In genomic region chr7:35035565-35035964, GRCm38 (mm10) we compare ENCODE assay signal across 11 mouse cellular contexts. TPM values are rescaled to one million over a fixed set of nuclear protein-coding genes. Genes with fewer than 3 reads are reported as not detected.
A peak's percentile ranks its signal among the peaks of the same experiment; 100 is the strongest.
DNase-seq lines count a peak whose midpoint lies in the region; ATAC-seq and TF ChIP-seq lines count a peak whose summit lies in the region.
"Had no signal": no experiment of that assay in that cellular context is flagged by ENCODE, and none has a peak within 500 bp of the region (broad histone marks: within the 10 kb centered on the region; RNA-seq: fewer than 3 reads in every experiment).

No protein-coding gene starts in this region.

- H3K27me3 ChIP-seq in heart, embryonic 15.5 days: no peaks in the 10 kb centered on the region
- H3K27me3 ChIP-seq in lung, embryonic 16.5 days (ENCODE audit: control insufficient read depth, insufficient read depth, low read depth, low read length): no peaks in the 10 kb centered on the region
- no peaks in the 10 kb centered on the region for H3K27me3 ChIP-seq in lung, postnatal 0 days (replicated peaks; ENCODE audit: insufficient read depth, low read length)
- no peaks in the 10 kb centered on the region for H3K27me3 ChIP-seq in hindbrain, postnatal 0 days (ENCODE audit: insufficient read depth, low read length)
- H3K27me3 ChIP-seq in neural tube, embryonic 13.5 days: no peaks in the 10 kb centered on the region
- H3K27me3 ChIP-seq: Patski had no signal

- WGBS in heart, embryonic 15.5 days: 46% methylated on average over 4 of the region's 4 CpGs
- WGBS in lung, embryonic 16.5 days: 66% methylated on average over 4 of the region's 4 CpGs
- WGBS in lung, postnatal 0 days: 67% methylated on average over 4 of the region's 4 CpGs
- WGBS in hindbrain, postnatal 0 days: 66% methylated on average over 4 of the region's 4 CpGs
- 92% methylated on average over 4 of the region's 4 CpGs for WGBS in neural tube, embryonic 13.5 days

- H3K27ac ChIP-seq in heart, embryonic 15.5 days: peak overlapping the region; percentile 66; the same call in 1 of the 2 replicates
- peak overlapping the region; percentile 91 for H3K27ac ChIP-seq in lung, embryonic 16.5 days (ENCODE audit: low read length)
- H3K27ac ChIP-seq in lung, postnatal 0 days (ENCODE audit: low read length): no peak overlapping the region
- peak overlapping the region; percentile 75; the same call in 1 of the 2 replicates for H3K27ac ChIP-seq in hindbrain, postnatal 0 days
- peak overlapping the region; percentile 70 for H3K27ac ChIP-seq in neural tube, embryonic 13.5 days (replicated peaks)

- TF ChIP-seq CTCF in lung, postnatal 0 days (IDR thresholded peaks at IDR 0.05): no peak
- TF ChIP-seq CTCF in hindbrain, postnatal 0 days (IDR thresholded peaks at IDR 0.05; ENCODE audit: low read depth): no peak

- no peak for ATAC-seq in heart, embryonic 15.5 days (replicated peaks; ENCODE audit: insufficient number of reproducible peaks, insufficient read depth, low FRiP score, low read depth)
- no peak for ATAC-seq in lung, embryonic 16.5 days (ENCODE audit: low read depth)
- no peak for ATAC-seq in lung, postnatal 0 days
- no peak for ATAC-seq in hindbrain, postnatal 0 days
- ATAC-seq in neural tube, embryonic 13.5 days (ENCODE audit: low read depth): peak; percentile 9; the same call in 1 of the 2 replicates

- H3K4me1 ChIP-seq in heart, embryonic 15.5 days (replicated peaks): peaks cover 26% of the 10 kb centered on the region
- H3K4me1 ChIP-seq in lung, embryonic 16.5 days (replicated peaks; ENCODE audit: control insufficient read depth, insufficient read depth, low read length): peaks cover 33% of the 10 kb centered on the region
- peaks cover 17% of the 10 kb centered on the region; the same call in 1 of the 2 replicates for H3K4me1 ChIP-seq in lung, postnatal 0 days (ENCODE audit: insufficient read depth, low read depth, low read length)
- peaks cover 17% of the 10 kb centered on the region for H3K4me1 ChIP-seq in hindbrain, postnatal 0 days (ENCODE audit: insufficient read depth, low read length)
- H3K4me1 ChIP-seq in neural tube, embryonic 13.5 days (replicated peaks): peaks cover 48% of the 10 kb centered on the region

- H3K4me3 ChIP-seq in heart, embryonic 15.5 days: no peak overlapping the region
- H3K4me3 ChIP-seq in lung, embryonic 16.5 days (ENCODE audit: low read length): no peak overlapping the region
- H3K4me3 ChIP-seq in lung, postnatal 0 days (ENCODE audit: low read depth, low read length): no peak overlapping the region
- no peak overlapping the region for H3K4me3 ChIP-seq in hindbrain, postnatal 0 days (ENCODE audit: low read length)
- H3K4me3 ChIP-seq in neural tube, embryonic 13.5 days: no peak overlapping the region

- no peak for TF ChIP-seq EP300 in lung, postnatal 0 days (IDR thresholded peaks at IDR 0.05)

- no peaks in the 10 kb centered on the region for H3K36me3 ChIP-seq in heart, embryonic 15.5 days
- H3K36me3 ChIP-seq in lung, embryonic 16.5 days (ENCODE audit: control insufficient read depth, insufficient read depth, low read length): peaks cover 3% of the 10 kb centered on the region
- no peaks in the 10 kb centered on the region for H3K36me3 ChIP-seq in lung, postnatal 0 days (ENCODE audit: insufficient read depth, low read length)
- no peaks in the 10 kb centered on the region; the same call in 1 of the 2 replicates for H3K36me3 ChIP-seq in hindbrain, postnatal 0 days (ENCODE audit: insufficient read depth, low read length)
- peaks cover 24% of the 10 kb centered on the region; the same call in 1 of the 2 replicates for H3K36me3 ChIP-seq in neural tube, embryonic 13.5 days

- no peak for DNase-seq in heart, postnatal 36 days
- DNase-seq in lung, postnatal 0 days (ENCODE audit: low spot score): no peak
- DNase-seq in hindbrain, postnatal 0 days (ENCODE audit: low spot score): no peak
- DNase-seq in cerebellum, postnatal 36 days: no peak
- no peak for DNase-seq in thymus, postnatal 36 days
- DNase-seq: lung, adult 18-20 months; thymus, postnatal 14 days had no signal

- H3K4me2 ChIP-seq in heart, embryonic 15.5 days: no peak overlapping the region
- no peak overlapping the region for H3K4me2 ChIP-seq in lung, embryonic 16.5 days (ENCODE audit: low read depth, low read length)
- no peak overlapping the region for H3K4me2 ChIP-seq in lung, postnatal 0 days (replicated peaks; ENCODE audit: low read depth, low read length)
- H3K4me2 ChIP-seq in hindbrain, postnatal 0 days (ENCODE audit: low read depth, low read length): no peak overlapping the region
- no peak overlapping the region for H3K4me2 ChIP-seq in neural tube, embryonic 13.5 days

- H3K9ac ChIP-seq in heart, embryonic 15.5 days: no peak overlapping the region
- no peak overlapping the region for H3K9ac ChIP-seq in lung, embryonic 16.5 days (ENCODE audit: low read length)
- no peak overlapping the region for H3K9ac ChIP-seq in lung, postnatal 0 days (replicated peaks; ENCODE audit: low read depth)
- H3K9ac ChIP-seq in hindbrain, postnatal 0 days (replicated peaks; ENCODE audit: low read length): no peak overlapping the region
- H3K9ac ChIP-seq in neural tube, embryonic 13.5 days: no peak overlapping the region

- H3K9me3 ChIP-seq in heart, embryonic 15.5 days (replicated peaks): no peaks in the 10 kb centered on the region
- no peaks in the 10 kb centered on the region for H3K9me3 ChIP-seq in lung, embryonic 16.5 days (ENCODE audit: control insufficient read depth, low read length)
- no peaks in the 10 kb centered on the region for H3K9me3 ChIP-seq in lung, postnatal 0 days (ENCODE audit: low read length)
- H3K9me3 ChIP-seq in hindbrain, postnatal 0 days (ENCODE audit: low read length): no peaks in the 10 kb centered on the region
- H3K9me3 ChIP-seq in neural tube, embryonic 13.5 days: no peaks in the 10 kb centered on the region

- intact Hi-C loops in heart, postnatal 36 days (cut with DNase I): loop anchor here (2.0 kb wide), 1 partner anchor 17 kb away; no protein-coding TSS in a partner anchor

RNA-seq across cellular contexts. Expression of gene Cebpg, which starts 20.8 kb away (rescaled TPM):
- 18.0 and 22.1 TPM in 2 replicates for polyA plus RNA-seq in heart, embryonic 15.5 days (2015; fragmentation: Nextera tagmentation; extraction: Ambion mirVana)
- total RNA-seq in heart, postnatal 36 days (2021): 10 to 100 TPM; 21.5 to 24.6 TPM
- 37.5 and 38.7 TPM in 2 replicates for polyA plus RNA-seq in lung, embryonic 16.5 days (2015; fragmentation: Nextera tagmentation; extraction: Ambion mirVana)
- 46.7 and 47.4 TPM in 2 replicates for polyA plus RNA-seq in lung, postnatal 0 days (2015; fragmentation: Nextera tagmentation; extraction: Ambion mirVana)
- 8.9 and 13.2 TPM in 2 replicates for total RNA-seq in hindbrain, postnatal 0 days (2014; rRNA removed)
- polyA plus RNA-seq in hindbrain, postnatal 0 days (2015; fragmentation: Nextera tagmentation; extraction: Ambion mirVana): 14.9 and 16.0 TPM in 2 replicates
- polyA plus RNA-seq in neural tube, embryonic 13.5 days (2015; fragmentation: Nextera tagmentation; extraction: Ambion mirVana): 38.7 and 40.0 TPM in 2 replicates
